Mouse (Mus musculus): ENCODE measurements around the gene Ksr2. TPM values are rescaled to one million over a fixed set of nuclear protein-coding genes. Genes with fewer than 3 reads are reported as not detected.
"Not testable (repeated sequence)": the region's sequence is repeated elsewhere in the genome, so short reads cannot be mapped to it uniquely, and the experiment has no call there.

Ksr2 gene
- polyA plus RNA-seq, 1 experiment from 2014 or later, result 7.4 TPM

DNA sequence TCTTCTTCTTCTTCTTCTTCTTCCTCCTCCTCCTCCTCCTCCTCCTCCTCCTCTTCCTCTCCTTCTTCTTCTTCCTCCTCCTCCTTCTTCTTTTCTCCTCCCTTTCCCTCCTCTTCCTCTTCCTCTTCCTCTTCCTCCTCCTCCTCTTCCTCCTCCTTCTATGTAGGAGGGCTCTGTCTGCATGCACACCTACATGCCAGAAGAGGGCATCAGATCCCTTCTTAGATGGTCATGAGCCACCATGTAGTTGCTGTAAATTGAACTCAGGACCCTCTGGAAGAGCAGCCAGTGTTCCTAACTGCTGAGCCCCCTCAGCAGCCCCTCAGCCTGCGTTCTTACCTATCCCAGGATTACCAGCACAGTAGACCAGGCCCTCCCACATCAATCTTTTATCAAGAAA is 170.6 kb downstream of the Ksr2 start:
- Histone ChIP-seq H3K36me3 (no peaks in the 10 kb centered on the region), H3K4me2 (no peak overlapping the region), H3K27ac (replicated peaks) (no peak overlapping the region), H3K9ac (replicated peaks) (no peak overlapping the region), H3K4me1 (0 out of 2 replicates have a peak, but pooled peaks cover 4% of the 10 kb centered on the region), H3K27me3 (replicated peaks) (no peaks in the 10 kb centered on the region), H3K9me3 (replicated peaks) (no peaks in the 10 kb centered on the region), H3K4me3 (replicated peaks) (no peak overlapping the region)
- WGBS, result 29% methylated on average over 1 of the region's 1 CpGs
- ATAC-seq (ENCODE audit: low FRiP score), result no peak

DNA sequence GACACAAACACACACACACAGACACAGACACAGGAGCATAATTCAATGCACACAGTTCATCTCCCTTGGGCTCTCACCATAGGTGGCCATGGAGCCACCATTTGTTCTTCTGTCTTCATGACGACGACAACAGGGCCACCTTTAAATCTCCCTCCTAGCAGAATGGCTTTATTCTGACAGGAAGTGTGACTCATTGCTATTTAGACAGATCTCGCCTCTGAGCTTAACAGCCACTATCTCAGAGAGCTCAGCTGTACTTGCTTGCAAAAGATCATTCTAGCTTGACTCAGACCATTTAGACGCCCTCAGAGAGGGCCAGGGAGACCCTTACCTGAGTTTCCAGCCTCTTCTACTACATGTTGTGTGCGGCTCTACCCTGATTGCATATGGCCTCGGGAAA is 175.5 kb downstream of the Ksr2 start:
- 55% methylated on average over 6 of the region's 6 CpGs for WGBS
- Histone ChIP-seq H3K4me3 (replicated peaks) (no peak overlapping the region), H3K4me2 (no peak overlapping the region), H3K27me3 (replicated peaks) (no peaks in the 10 kb centered on the region), H3K4me1 (peaks cover 10% of the 10 kb centered on the region), H3K27ac (replicated peaks) (no peak overlapping the region), H3K9ac (replicated peaks) (no peak overlapping the region), H3K9me3 (replicated peaks) (no peaks in the 10 kb centered on the region), H3K36me3 (no peaks in the 10 kb centered on the region)
- no peak for ATAC-seq (ENCODE audit: low FRiP score)

DNA sequence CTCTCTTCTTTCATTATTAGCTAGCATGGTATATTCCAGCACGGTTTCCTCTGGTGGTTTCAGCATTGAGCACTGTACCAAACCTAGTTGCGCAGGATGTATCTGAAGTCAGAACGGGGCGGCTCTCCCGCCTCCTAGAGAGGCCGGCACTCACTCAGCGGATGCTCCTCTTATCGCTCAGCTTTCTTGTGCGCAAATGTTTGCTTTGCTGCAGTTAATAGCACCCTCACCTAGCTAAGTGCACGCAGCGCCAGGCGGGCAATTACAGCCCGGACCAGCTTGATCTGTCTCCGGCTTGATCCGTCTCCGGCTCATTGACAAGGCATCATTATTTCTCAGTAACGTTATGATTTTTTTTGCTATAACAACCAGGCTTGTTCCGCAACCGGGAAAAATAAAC is 179.5 kb downstream of the Ksr2 start:
- Histone ChIP-seq H3K9ac (replicated peaks) (no peak overlapping the region), H3K36me3 (no peaks in the 10 kb centered on the region), H3K4me2 (no peak overlapping the region), H3K9me3 (replicated peaks) (no peaks in the 10 kb centered on the region), H3K27me3 (replicated peaks) (no peaks in the 10 kb centered on the region), H3K27ac (replicated peaks) (0 out of 2 replicates have a peak overlapping the region, but pooled peaks have one; percentile 1), H3K4me1 (peaks cover 10% of the 10 kb centered on the region), H3K4me3 (replicated peaks) (no peak overlapping the region)
- no peak for ATAC-seq (ENCODE audit: low FRiP score)
- 43% methylated on average over 19 of the region's 19 CpGs for WGBS

DNA sequence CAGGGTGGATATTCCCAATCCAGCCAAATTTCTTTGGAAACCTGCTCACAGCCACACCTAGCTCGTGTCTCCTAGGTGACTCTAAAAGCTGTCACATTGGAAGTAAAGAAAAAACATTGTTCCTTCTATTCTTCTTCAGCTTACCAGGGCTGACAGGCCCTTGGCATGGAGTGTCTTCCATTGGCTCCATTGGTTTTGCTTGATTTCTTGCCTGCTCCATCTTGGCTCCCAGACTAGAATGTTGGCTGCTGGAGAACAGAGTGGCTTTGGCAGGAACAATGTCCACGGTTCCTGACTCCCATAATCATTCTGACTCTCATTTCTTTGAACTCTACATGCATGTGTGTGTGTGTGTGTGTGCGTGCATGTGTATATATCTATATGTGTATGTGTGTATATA is 183.0 kb downstream of the Ksr2 start:
- Histone ChIP-seq H3K9ac (replicated peaks) (no peak overlapping the region), H3K36me3 (no peaks in the 10 kb centered on the region), H3K27me3 (replicated peaks) (no peaks in the 10 kb centered on the region), H3K4me1 (peaks cover 10% of the 10 kb centered on the region), H3K4me3 (replicated peaks) (no peak overlapping the region), H3K27ac (replicated peaks) (no peak overlapping the region), H3K9me3 (replicated peaks) (no peaks in the 10 kb centered on the region), H3K4me2 (no peak overlapping the region)
- ATAC-seq (ENCODE audit: low FRiP score), result no peak
- WGBS, result 84% methylated on average over 3 of the region's 3 CpGs

DNA sequence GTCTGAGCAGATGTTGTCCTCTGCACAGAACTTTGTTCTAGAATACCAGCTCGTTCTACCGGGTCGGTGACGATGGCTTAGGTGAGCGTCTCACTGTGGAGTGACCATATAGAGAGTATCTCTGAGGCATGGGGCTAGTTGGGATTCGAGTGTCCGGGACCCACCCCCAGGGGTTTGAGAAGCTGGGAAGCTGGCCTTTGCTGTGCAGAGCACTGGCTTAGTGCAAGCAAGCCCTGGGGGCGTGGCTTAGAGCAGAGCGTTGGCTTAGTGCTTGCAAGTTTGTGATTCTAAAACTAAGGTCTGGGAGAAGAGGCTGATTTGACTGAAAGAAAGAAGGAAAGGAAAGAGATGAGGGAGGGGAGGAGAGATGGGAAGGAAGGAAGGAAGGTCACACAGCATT is 188.2 kb downstream of the Ksr2 start:
- Histone ChIP-seq H3K9me3 (replicated peaks) (no peaks in the 10 kb centered on the region), H3K27me3 (replicated peaks) (no peaks in the 10 kb centered on the region), H3K4me1 (no peaks in the 10 kb centered on the region; the same call in 1 of the 2 replicates), H3K4me2 (no peak overlapping the region), H3K36me3 (no peaks in the 10 kb centered on the region), H3K27ac (replicated peaks) (no peak overlapping the region), H3K9ac (replicated peaks) (no peak overlapping the region), H3K4me3 (replicated peaks) (no peak overlapping the region)
- ATAC-seq (ENCODE audit: low FRiP score), result no peak
- WGBS, result 74% methylated on average over 9 of the region's 9 CpGs

DNA sequence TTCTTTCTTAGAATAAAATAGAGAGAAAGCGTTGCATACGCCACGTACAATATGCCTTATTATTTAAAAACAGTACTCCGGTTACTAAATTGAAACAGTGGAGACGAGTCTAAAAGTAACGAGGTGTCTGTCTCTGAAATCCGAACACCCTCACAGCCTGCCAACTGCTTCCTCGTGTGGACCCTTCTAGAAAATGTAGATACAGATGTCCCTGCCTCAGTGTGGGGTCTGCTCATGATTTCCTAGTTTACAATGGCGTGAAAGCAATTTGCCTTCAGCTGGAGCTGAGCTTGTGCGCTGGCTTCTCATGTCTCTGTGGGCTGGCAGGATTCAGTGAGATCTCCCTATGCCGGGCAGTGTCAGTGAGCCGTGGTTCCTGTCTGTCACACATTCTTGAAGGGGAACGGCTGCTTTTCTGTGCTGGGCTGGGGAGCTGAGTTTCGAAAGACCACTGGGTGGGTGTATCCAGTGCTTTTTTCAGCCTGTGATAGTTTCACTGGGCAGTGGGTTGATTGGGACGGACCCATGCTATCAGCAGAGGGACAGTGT is 194.0 kb downstream of the Ksr2 start:
- Histone ChIP-seq H3K4me1 (no peaks in the 10 kb centered on the region; the same call in 1 of the 2 replicates), H3K27me3 (replicated peaks) (no peaks in the 10 kb centered on the region), H3K9ac (replicated peaks) (no peak overlapping the region), H3K4me2 (no peak overlapping the region), H3K4me3 (replicated peaks) (no peak overlapping the region), H3K36me3 (no peaks in the 10 kb centered on the region), H3K9me3 (replicated peaks) (no peaks in the 10 kb centered on the region), H3K27ac (replicated peaks) (no peak overlapping the region)
- ATAC-seq (ENCODE audit: low FRiP score), result no peak
- WGBS, result 77% methylated on average over 15 of the region's 15 CpGs

DNA sequence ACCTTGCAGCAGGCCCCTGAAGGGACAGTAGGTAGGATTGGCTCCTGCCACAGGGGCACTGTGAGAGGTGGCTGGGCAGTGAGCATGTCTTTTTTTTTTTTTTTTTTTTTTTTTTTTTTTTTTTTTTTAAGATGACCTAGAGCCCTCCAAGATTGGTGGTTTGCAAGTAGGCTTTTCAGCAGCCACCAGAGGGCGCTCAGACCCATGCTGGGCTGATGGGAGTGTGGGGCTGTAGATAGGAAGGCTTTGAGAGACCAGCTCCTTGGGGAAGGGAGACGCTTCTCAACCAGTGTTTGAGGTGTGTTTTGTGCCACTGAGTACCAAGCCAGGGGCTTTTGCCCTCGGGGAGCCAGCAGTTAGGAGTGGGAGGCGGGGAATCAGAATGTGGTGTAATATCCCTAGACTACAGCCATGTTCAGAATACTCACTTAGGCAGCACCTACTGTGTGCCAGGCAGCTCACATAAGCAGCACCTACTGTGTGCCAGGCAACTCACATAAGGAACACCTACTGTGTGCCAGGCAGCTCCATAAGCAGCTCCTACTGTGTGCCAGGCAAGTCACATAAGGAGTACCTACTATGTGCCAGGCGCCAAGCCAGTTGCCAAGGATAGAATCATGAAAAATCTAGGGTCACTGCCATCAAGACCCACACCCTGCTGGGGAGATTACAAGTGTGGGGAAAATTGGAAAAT is 200.7 kb downstream of the Ksr2 start:
- no peak overlapping the region for H3K9ac ChIP-seq (replicated peaks)
- peaks cover 3% of the 10 kb centered on the region; the same call in 1 of the 2 replicates for H3K27me3 ChIP-seq (replicated peaks)
- ATAC-seq (ENCODE audit: low FRiP score), result no peak
- H3K4me1 ChIP-seq, result no peaks in the 10 kb centered on the region
- no peaks in the 10 kb centered on the region for H3K9me3 ChIP-seq (replicated peaks)
- no peak overlapping the region for H3K4me3 ChIP-seq (replicated peaks)
- 40% methylated on average over 5 of the region's 5 CpGs for WGBS
- H3K36me3 ChIP-seq, result no peaks in the 10 kb centered on the region
- H3K4me2 ChIP-seq, result no peak overlapping the region
- H3K27ac ChIP-seq (replicated peaks), result no peak overlapping the region

DNA sequence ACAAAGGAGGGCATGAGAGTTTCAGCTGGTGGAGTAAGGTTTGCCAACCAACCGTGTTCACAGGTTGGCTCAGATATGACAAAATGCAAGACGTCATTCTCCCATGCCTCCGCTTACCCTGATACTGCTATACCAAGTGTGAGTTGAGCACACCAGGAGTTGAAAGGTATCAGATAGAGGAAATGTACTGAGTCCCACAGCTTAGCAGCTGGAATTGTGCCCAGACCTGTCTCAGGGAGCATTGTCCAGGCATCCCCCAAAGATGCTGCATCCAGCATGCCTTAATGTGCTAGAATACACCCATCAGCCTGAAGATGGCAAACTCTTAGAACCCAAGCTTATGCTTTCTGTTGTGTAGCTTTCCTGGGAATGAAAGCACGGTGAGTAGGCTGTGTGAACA is 206.5 kb downstream of the Ksr2 start:
- H3K9me3 ChIP-seq (replicated peaks), result no peaks in the 10 kb centered on the region
- H3K27me3 ChIP-seq (replicated peaks), result peaks cover 3% of the 10 kb centered on the region; the same call in 1 of the 2 replicates
- H3K36me3 ChIP-seq, result no peaks in the 10 kb centered on the region
- H3K4me1 ChIP-seq, result peaks cover 7% of the 10 kb centered on the region
- H3K27ac ChIP-seq (replicated peaks), result no peak overlapping the region
- WGBS, result 92% methylated on average over 4 of the region's 4 CpGs
- H3K4me2 ChIP-seq, result no peak overlapping the region
- ATAC-seq (ENCODE audit: low FRiP score), result no peak
- H3K9ac ChIP-seq (replicated peaks), result no peak overlapping the region
- H3K4me3 ChIP-seq (replicated peaks), result no peak overlapping the region

DNA sequence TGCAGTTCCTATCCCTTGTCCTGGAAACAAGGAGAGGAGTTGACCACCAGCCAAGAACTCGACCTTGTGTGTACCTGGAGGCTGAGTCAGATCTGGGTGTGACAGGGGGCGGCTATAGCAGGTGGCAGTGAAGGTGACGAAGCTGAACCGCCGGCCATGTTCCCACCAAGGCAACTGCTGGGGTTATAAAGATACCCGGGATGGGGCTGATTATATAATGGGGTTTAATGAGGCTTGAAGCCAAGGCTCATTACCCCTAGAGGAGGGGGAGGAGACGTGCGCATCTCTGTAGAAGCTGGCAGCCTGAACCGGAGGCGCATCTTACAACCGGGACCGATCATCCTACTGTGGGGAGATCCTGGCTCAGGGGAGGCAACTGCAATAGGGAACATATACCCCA is 208.4 kb downstream of the Ksr2 start:
- 19% methylated on average over 12 of the region's 12 CpGs for WGBS
- ATAC-seq (ENCODE audit: low FRiP score), result peak; percentile 45; the same call in 1 of the 2 replicates
- Histone ChIP-seq H3K4me2 (no peak overlapping the region), H3K9ac (replicated peaks) (no peak overlapping the region), H3K9me3 (replicated peaks) (no peaks in the 10 kb centered on the region), H3K36me3 (no peaks in the 10 kb centered on the region), H3K27me3 (replicated peaks) (peaks cover 3% of the 10 kb centered on the region; the same call in 1 of the 2 replicates), H3K4me1 (peaks cover 14% of the 10 kb centered on the region), H3K4me3 (replicated peaks) (no peak overlapping the region), H3K27ac (replicated peaks) (no peak overlapping the region)

DNA sequence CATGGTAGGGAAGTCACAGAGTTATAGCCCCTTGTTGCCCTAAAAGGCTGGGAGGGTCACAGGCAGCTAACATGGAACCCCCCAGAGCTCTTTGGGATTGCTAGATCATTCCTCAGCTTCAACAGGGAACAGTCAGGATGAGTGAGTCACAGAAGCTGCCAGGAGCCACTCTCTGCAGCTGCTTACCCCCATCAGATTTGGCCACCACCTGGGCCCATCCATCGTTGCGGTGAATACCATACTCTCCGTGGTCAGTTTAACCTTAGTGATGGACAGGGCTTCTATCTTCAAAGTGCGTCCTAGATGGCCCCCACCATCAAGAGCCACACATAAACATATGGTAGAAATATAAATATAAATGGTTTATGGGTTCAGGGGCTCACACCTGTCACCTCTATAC is 209.4 kb downstream of the Ksr2 start:
- H3K27ac ChIP-seq (replicated peaks); H3K9me3 ChIP-seq (replicated peaks); H3K9ac ChIP-seq (replicated peaks); H3K36me3 ChIP-seq; H3K4me2 ChIP-seq; H3K27me3 ChIP-seq (replicated peaks); H3K4me3 ChIP-seq (replicated peaks); ATAC-seq (ENCODE audit: low FRiP score): not testable (repeated sequence)
- peaks cover 16% of the 10 kb centered on the region for H3K4me1 ChIP-seq
- 91% methylated on average over 4 of the region's 4 CpGs for WGBS

DNA sequence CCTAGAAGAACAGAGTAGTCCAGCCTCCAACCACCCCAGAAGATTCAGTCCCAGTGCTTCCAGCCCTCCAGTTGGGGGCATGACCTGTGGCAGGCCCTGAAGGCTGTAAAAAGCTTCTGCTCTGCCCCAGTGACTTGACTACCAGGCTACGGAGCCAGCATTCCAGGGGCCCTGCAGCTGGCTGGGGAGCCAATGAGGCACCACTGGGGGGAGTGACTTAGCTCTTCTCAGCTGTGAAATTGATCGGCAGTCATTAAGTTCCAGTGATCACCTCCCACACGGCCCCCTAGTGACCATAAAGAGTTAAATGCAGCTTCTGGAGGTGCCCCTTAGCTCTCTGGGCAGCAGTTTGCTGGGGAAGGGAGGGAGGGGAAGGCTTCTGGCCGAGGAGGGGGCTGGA is 213.1 kb downstream of the Ksr2 start:
- ATAC-seq (ENCODE audit: low FRiP score), result no peak
- H3K36me3 ChIP-seq, result no peaks in the 10 kb centered on the region

DNA sequence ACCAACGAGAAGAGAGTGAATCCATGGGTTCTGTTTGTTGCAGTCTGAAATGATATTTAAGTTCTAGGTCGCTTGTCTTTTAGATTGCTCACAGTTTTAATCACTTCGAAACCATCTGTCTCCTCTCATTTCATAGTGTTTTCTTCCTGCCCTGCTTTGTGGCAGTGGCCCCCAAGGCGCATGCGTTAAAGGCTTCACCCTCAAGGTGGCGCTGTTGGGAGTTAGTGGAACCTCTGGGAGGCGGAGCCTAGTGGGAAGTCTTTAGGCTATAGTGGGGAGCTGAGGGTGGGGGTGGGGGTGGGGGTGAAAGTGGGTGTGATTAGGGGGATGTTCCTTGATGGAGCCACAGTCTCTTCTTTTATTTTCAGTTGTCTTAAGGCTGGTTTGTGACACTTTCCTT is 214.6 kb downstream of the Ksr2 start:
- H3K27me3 ChIP-seq (replicated peaks), result no peaks in the 10 kb centered on the region
- no peak overlapping the region for H3K27ac ChIP-seq (replicated peaks)
- H3K9ac ChIP-seq (replicated peaks), result no peak overlapping the region
- no peak for ATAC-seq (ENCODE audit: low FRiP score)
- no peaks in the 10 kb centered on the region for H3K9me3 ChIP-seq (replicated peaks)
- H3K36me3 ChIP-seq, result no peaks in the 10 kb centered on the region
- WGBS, result 58% methylated on average over 7 of the region's 7 CpGs
- H3K4me2 ChIP-seq, result no peak overlapping the region
- no peak overlapping the region for H3K4me3 ChIP-seq (replicated peaks)
- H3K4me1 ChIP-seq, result peaks cover 8% of the 10 kb centered on the region

More for the DNA sequence above, 213.1 kb downstream of the Ksr2 start:
- Histone ChIP-seq H3K4me3 (replicated peaks) (no peak overlapping the region), H3K9me3 (replicated peaks) (no peaks in the 10 kb centered on the region), H3K4me1 (peaks cover 16% of the 10 kb centered on the region), H3K27me3 (replicated peaks) (no peaks in the 10 kb centered on the region), H3K9ac (replicated peaks) (no peak overlapping the region), H3K27ac (replicated peaks) (no peak overlapping the region), H3K4me2 (no peak overlapping the region)
- WGBS, result 3% methylated on average over 4 of the region's 4 CpGs
